Mouse (Mus musculus) liver, adult 2 months (tissue): Measurements from ENCODE around the gene Plpp1. TPM values are rescaled to one million over a fixed set of nuclear protein-coding genes. Genes with fewer than 3 reads are reported as not detected.

Source experiments
- DNase-seq: peaks from one replicate; pipeline ENCODE4 v3.0.0-alpha.2; 2011; ENCODE audit warnings: low read depth, low spot score; ENCODE audit errors: extremely low read depth
- H3K27ac ChIP-seq: fragments of 200-500 bp; replicated peaks from 2 replicates; pipeline ENCODE4 v1.5.1; 2012; ENCODE audit warnings: low read depth, mild to moderate bottlenecking, control low read depth, inconsistent platforms, low read length; ENCODE audit not compliant: insufficient read depth
- H3K27me3 ChIP-seq: fragments of 200-500 bp; 2 replicates; pipeline ENCODE4 v1.6.1; 2012; ENCODE audit warnings: mild to moderate bottlenecking, moderate library complexity, low read length, inconsistent platforms; ENCODE audit not compliant: control insufficient read depth, insufficient read depth
- H3K36me3 ChIP-seq: fragments of 200-500 bp; 2 replicates; pipeline ENCODE4 v1.6.1; 2012; ENCODE audit warnings: low read length, inconsistent platforms; ENCODE audit not compliant: control insufficient read depth, insufficient read depth
- H3K4me1 ChIP-seq: fragments of 200-500 bp; 2 replicates; pipeline ENCODE4 v1.6.1; 2011; ENCODE audit warnings: low read length; ENCODE audit not compliant: control insufficient read depth, insufficient read depth
- H3K4me3 ChIP-seq: fragments of 200-500 bp; 2 replicates; pipeline ENCODE4 v1.5.1; 2011; ENCODE audit warnings: low read depth, mild to moderate bottlenecking, control low read depth, low read length, moderate library complexity; ENCODE audit not compliant: insufficient read depth
- H3K79me2 ChIP-seq: fragments of 200-500 bp; 2 replicates; pipeline ENCODE4 v1.6.1; 2012; ENCODE audit warnings: inconsistent platforms, mild to moderate bottlenecking, low read length, moderate library complexity; ENCODE audit not compliant: control insufficient read depth, insufficient read depth
- H3K9ac ChIP-seq: fragments of 200-500 bp; 2 replicates; pipeline ENCODE4 v1.6.1; 2012; ENCODE audit warnings: low read depth, mild to moderate bottlenecking, control low read depth, inconsistent platforms, low read length
- CTCF ChIP-seq: fragments of 200-500 bp; IDR thresholded peaks from 2 replicates; pipeline ENCODE4 v1.5.1; 2011; ENCODE audit warnings: low read depth, low read length, control low read depth
- POLR2A ChIP-seq: fragments of 200-500 bp; IDR thresholded peaks from 2 replicates; pipeline ENCODE4 v1.6.1; 2011; ENCODE audit warnings: low read length, control low read depth; ENCODE audit not compliant: insufficient read depth; ENCODE audit errors: extremely low read depth
- whole genome bisulfite sequencing: fragments of 180-500 bp; shearing (Covaris S2); methylation state at CpG from one replicate; pipeline ENCODE4 v1.1.7; 2018; 5-methylcytosine and 5-hydroxymethylcytosine counted together
- polyA plus RNA-seq: library from polyadenylated mRNA; depleted of rRNA; stranded (reverse); fragments of >200 nt; gene quantifications from 2 replicates; pipeline ENCODE4 v1.2.3, GENCODE M21; 2012
- total RNA-seq: library from RNA; depleted of rRNA; stranded (reverse); fragments of >200 nt; gene quantifications from 2 replicates; pipeline ENCODE4 v1.2.3, GENCODE M21; 2014

The Plpp1 gene
- total and polyA plus RNA-seq, 2 experiments = 13.4 to 24.3 TPM

GRCm38 (mm10) chr13:112853710-112854316 is 53.2 kb downstream of the Plpp1 start:
- H3K79me2 ChIP-seq = no peaks in the 10 kb centered on the region
- H3K4me1 ChIP-seq = no peaks in the 10 kb centered on the region

GRCm38 (mm10) chr13:112854402-112854801 is 53.8 kb downstream of the Plpp1 start:
- DNase-seq = no peak
- H3K4me1 ChIP-seq = no peaks in the 10 kb centered on the region
- no peak for TF ChIP-seq POLR2A
- no peak for TF ChIP-seq CTCF
- H3K36me3 ChIP-seq = no peaks in the 10 kb centered on the region
- H3K27ac ChIP-seq = no peak overlapping the region
- H3K9ac ChIP-seq = no peak overlapping the region
- no peaks in the 10 kb centered on the region for H3K79me2 ChIP-seq
- no peak overlapping the region for H3K4me3 ChIP-seq
- 92% methylated on average over 6 of the region's 6 CpGs for WGBS
- no peaks in the 10 kb centered on the region for H3K27me3 ChIP-seq

More at GRCm38 (mm10) chr13:112853710-112854316, 53.2 kb downstream of the Plpp1 start:
- no peak overlapping the region for H3K4me3 ChIP-seq
- H3K9ac ChIP-seq = no peak overlapping the region
- DNase-seq = no peak
- no peaks in the 10 kb centered on the region for H3K36me3 ChIP-seq
- H3K27me3 ChIP-seq = no peaks in the 10 kb centered on the region
- no peak overlapping the region for H3K27ac ChIP-seq
- no peak for TF ChIP-seq POLR2A
- WGBS = 84% methylated on average over 17 of the region's 17 CpGs

DNA sequence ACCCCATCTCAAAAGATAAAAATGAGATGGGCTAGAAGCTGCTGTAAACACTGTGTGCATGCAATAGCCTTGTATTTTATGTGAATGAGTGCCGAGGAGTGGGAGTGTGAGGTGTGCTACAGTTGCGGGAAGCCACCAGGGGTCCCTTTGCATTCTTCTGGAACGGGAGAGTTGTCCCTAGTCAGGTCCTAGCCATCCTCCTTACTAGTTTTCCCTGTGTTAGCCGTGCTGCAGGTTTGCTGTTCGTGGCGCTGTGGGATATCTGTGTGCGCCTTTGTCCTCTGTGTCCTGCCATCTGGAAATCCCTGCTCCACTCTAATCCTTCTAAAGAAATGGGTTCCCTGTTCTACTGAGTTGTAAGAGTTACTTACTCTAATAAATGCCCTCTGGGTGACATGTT is 57.3 kb downstream of the Plpp1 start:
- WGBS = 96% methylated on average over 7 of the region's 7 CpGs
- 0 out of 2 replicates have a peak, but pooled peaks cover 2% of the 10 kb centered on the region for H3K36me3 ChIP-seq

DNA sequence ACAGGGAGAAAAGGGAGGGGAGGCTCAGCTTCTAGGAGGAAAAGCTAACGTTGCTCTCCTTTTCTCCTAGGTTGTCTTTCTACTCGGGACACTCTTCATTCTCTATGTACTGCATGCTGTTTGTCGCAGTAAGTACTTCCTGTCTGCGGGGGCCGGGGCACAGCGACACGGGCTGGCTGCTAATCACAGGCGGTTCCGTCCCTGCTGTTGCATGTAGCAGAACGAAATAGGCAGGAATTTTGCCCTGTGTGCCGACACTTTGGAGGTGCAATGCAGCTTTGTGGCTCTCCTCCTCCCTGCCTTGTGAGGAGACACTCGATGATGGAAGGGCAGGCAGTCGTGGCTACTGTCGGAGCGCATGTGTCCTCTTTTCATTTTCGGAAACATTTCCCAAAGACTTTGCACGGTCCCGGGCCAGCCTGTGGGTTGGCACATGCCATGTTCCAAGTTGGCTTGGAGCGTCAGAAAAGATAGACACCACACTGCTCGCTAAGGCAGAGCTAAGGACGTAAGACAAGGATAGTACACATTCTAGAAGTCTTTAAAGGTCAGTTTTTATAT is 59.1 kb downstream of the Plpp1 start:
- no peaks in the 10 kb centered on the region for H3K79me2 ChIP-seq
- WGBS = 84% methylated on average over 21 of the region's 21 CpGs
- DNase-seq = no peak
- H3K4me1 ChIP-seq = no peaks in the 10 kb centered on the region
- H3K4me3 ChIP-seq = no peak overlapping the region
- TF ChIP-seq CTCF = no peak
- TF ChIP-seq POLR2A = no peak
- no peak overlapping the region for H3K9ac ChIP-seq
- H3K27me3 ChIP-seq = no peaks in the 10 kb centered on the region
- no peak overlapping the region for H3K27ac ChIP-seq
- H3K36me3 ChIP-seq = peaks cover 8% of the 10 kb centered on the region; the same call in 1 of the 2 replicates

More for the DNA sequence above, 57.3 kb downstream of the Plpp1 start:
- no peak for DNase-seq
- Histone ChIP-seq H3K27ac (no peak overlapping the region), H3K79me2 (no peaks in the 10 kb centered on the region), H3K4me1 (no peaks in the 10 kb centered on the region), H3K4me3 (no peak overlapping the region), H3K27me3 (no peaks in the 10 kb centered on the region), H3K9ac (no peak overlapping the region)
- TF ChIP-seq CTCF (no peak), POLR2A (no peak)

- Histone ChIP-seq H3K27me3 (no peaks in the 10 kb centered on the region), H3K27ac (no peak overlapping the region), H3K9ac (no peak overlapping the region), H3K4me1 (no peaks in the 10 kb centered on the region), H3K4me3 (no peak overlapping the region), H3K36me3 (peaks cover 12% of the 10 kb centered on the region), H3K79me2 (no peaks in the 10 kb centered on the region)
- no peak for DNase-seq
- TF ChIP-seq CTCF = no peak
- TF ChIP-seq POLR2A = no peak
- 97% methylated on average over 2 of the region's 2 CpGs for WGBS
Observed at GRCm38 (mm10) chr13:112860370-112860769, 59.8 kb downstream of the Plpp1 start.

- Histone ChIP-seq H3K36me3 (peaks cover 17% of the 10 kb centered on the region), H3K4me1 (no peaks in the 10 kb centered on the region), H3K27me3 (no peaks in the 10 kb centered on the region), H3K4me3 (no peak overlapping the region), H3K9ac (no peak overlapping the region), H3K79me2 (no peaks in the 10 kb centered on the region), H3K27ac (no peak overlapping the region)
- TF ChIP-seq CTCF (no peak), POLR2A (no peak)
- 96% methylated on average over 9 of the region's 9 CpGs for WGBS
- no peak for DNase-seq
Observed at GRCm38 (mm10) chr13:112860911-112861310, 60.3 kb downstream of the Plpp1 start.
